Mouse (Mus musculus) liver, embryonic 12.5 days (tissue): Measurements from ENCODE around the gene Smurf2. TPM values are rescaled to one million over a fixed set of nuclear protein-coding genes. Genes with fewer than 3 reads are reported as not detected.

Experiments used
- ATAC-seq: fragments of 200-750 bp; cut with Nextera tagmentation; 2 replicates; pipeline ENCODE4 v1.8.0; 2017; ENCODE audit warnings: moderate number of reproducible peaks, mild to moderate bottlenecking, moderate library complexity
- H3K27ac ChIP-seq: fragments of 300-500 bp; sonication (generic); 2 replicates; pipeline ENCODE4 v1.5.1; 2016; ENCODE audit warnings: mild to moderate bottlenecking
- H3K27me3 ChIP-seq: fragments of 300-500 bp; sonication (generic); replicated peaks from 2 replicates; pipeline ENCODE4 v1.6.1; 2016; ENCODE audit warnings: mild to moderate bottlenecking, moderate library complexity
- H3K36me3 ChIP-seq: fragments of 300-500 bp; sonication (generic); 2 replicates; pipeline ENCODE4 v1.6.1; 2016; ENCODE audit warnings: mild to moderate bottlenecking, moderate library complexity
- H3K4me1 ChIP-seq: fragments of 300-500 bp; sonication (generic); 2 replicates; pipeline ENCODE4 v1.6.1; 2016
- H3K4me2 ChIP-seq: fragments of 300-500 bp; sonication (generic); 2 replicates; pipeline ENCODE4 v1.6.1; 2016; ENCODE audit warnings: mild to moderate bottlenecking, moderate library complexity
- H3K4me3 ChIP-seq: fragments of 300-500 bp; sonication (generic); 2 replicates; pipeline ENCODE4 v1.5.1; 2016; ENCODE audit warnings: mild to moderate bottlenecking, moderate library complexity
- H3K9ac ChIP-seq: fragments of 300-500 bp; sonication (generic); 2 replicates; pipeline ENCODE4 v1.6.1; 2016; ENCODE audit warnings: mild to moderate bottlenecking, moderate library complexity
- H3K9me3 ChIP-seq: fragments of 300-500 bp; sonication (generic); replicated peaks from 2 replicates; pipeline ENCODE4 v1.6.1; 2016; ENCODE audit warnings: mild to moderate bottlenecking, moderate library complexity
- whole genome bisulfite sequencing: fragments of 180-500 bp; shearing (Covaris S2); methylation state at CpG from one replicate; pipeline ENCODE4 v1.1.7; 2016; ENCODE audit not compliant: insufficient replicate concordance; 5-methylcytosine and 5-hydroxymethylcytosine counted together
- polyA plus RNA-seq: library from polyadenylated mRNA; unstranded; fragments of >200 nt; fragmentation: Nextera tagmentation; extraction: Ambion mirVana; gene quantifications from 2 replicates; pipeline ENCODE4 v1.2.1, GENCODE M21; 2016

The Smurf2 gene
- polyA plus RNA-seq, 1 experiment from 2014 or later = 5.1 TPM

- peaks cover 22% of the 10 kb centered on the region for H3K27me3 ChIP-seq
- no peaks in the 10 kb centered on the region for H3K4me1 ChIP-seq
- no peak overlapping the region for H3K4me3 ChIP-seq
- no peak overlapping the region for H3K9ac ChIP-seq
- H3K4me2 ChIP-seq = no peak overlapping the region
- no peaks in the 10 kb centered on the region for H3K36me3 ChIP-seq
- no peak overlapping the region for H3K27ac ChIP-seq
- 30% methylated on average over 5 of the region's 5 CpGs for WGBS
- no peaks in the 10 kb centered on the region for H3K9me3 ChIP-seq
- no peak for ATAC-seq
Measured at GRCm38 (mm10) chr11:106937306-106937705, 16.8 kb upstream of the Smurf2 start.

DNA sequence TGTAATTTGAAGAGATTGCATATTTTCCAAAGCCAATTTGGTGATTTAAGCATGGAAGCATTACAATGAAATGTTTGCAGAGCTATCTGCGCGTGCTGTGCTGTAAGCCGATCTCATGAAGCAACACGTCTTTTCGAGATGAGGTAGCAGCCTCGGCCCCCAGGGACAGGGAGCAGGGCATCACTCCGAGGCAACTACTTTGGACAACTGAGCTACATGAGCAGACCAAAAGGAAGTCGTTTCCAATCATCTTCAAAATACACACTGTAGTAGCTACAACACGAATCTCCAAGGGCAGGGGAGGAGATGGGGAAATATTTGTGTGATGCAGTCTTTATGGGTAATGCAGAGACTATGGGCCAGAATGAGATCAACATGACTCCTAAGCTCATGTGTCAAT is 9.9 kb upstream of the Smurf2 start:
- no peak for ATAC-seq
- WGBS = 70% methylated on average over 9 of the region's 9 CpGs
- H3K27me3 ChIP-seq = peaks cover 3% of the 10 kb centered on the region; the same call in 1 of the 2 replicates
- no peak overlapping the region for H3K9ac ChIP-seq
- H3K4me3 ChIP-seq = no peak overlapping the region
- H3K36me3 ChIP-seq = no peaks in the 10 kb centered on the region
- H3K27ac ChIP-seq = no peak overlapping the region
- H3K9me3 ChIP-seq = peaks cover 6% of the 10 kb centered on the region; the same call in 1 of the 2 replicates
- no peak overlapping the region for H3K4me2 ChIP-seq
- H3K4me1 ChIP-seq = 0 out of 2 replicates have a peak, but pooled peaks cover 3% of the 10 kb centered on the region

DNA sequence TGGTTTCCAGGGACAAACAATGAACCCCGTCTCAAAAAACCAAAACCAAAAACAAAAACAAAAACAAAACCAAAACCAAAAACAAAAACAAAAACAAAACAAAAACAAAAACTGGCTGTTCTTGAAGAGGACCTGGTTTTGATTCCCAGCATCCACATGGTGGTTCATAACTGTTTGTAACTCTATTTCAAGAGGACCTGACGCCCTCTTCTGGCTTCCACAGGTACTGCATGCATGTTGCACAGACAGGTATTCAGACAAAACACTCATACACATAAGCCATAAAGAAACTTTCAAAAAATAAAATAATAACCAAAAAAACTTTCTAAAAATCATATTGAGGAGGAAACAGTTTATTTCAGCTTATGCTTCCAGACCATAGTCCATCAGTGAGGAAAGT is 8.4 kb upstream of the Smurf2 start:
- H3K4me1 ChIP-seq = 0 out of 2 replicates have a peak, but pooled peaks cover 3% of the 10 kb centered on the region
- 44% methylated on average over 2 of the region's 2 CpGs for WGBS
- no peak overlapping the region for H3K9ac ChIP-seq
- H3K9me3 ChIP-seq = peaks cover 6% of the 10 kb centered on the region; the same call in 1 of the 2 replicates
- H3K4me2 ChIP-seq = no peak overlapping the region
- no peak overlapping the region for H3K4me3 ChIP-seq
- no peak for ATAC-seq
- no peak overlapping the region for H3K27ac ChIP-seq
- H3K27me3 ChIP-seq = peaks cover 3% of the 10 kb centered on the region; the same call in 1 of the 2 replicates
- H3K36me3 ChIP-seq = no peaks in the 10 kb centered on the region

GRCm38 (mm10) chr11:106927950-106928349 is 7.4 kb upstream of the Smurf2 start:
- no peak for ATAC-seq
- Histone ChIP-seq H3K9me3 (peaks cover 6% of the 10 kb centered on the region; the same call in 1 of the 2 replicates), H3K9ac (no peak overlapping the region), H3K4me3 (no peak overlapping the region), H3K4me2 (no peak overlapping the region), H3K4me1 (0 out of 2 replicates have a peak, but pooled peaks cover 3% of the 10 kb centered on the region), H3K36me3 (no peaks in the 10 kb centered on the region), H3K27ac (no peak overlapping the region), H3K27me3 (no peaks in the 10 kb centered on the region)
- WGBS = 80% methylated on average over 5 of the region's 5 CpGs

GRCm38 (mm10) chr11:106927226-106927625 is 6.7 kb upstream of the Smurf2 start:
- H3K27ac ChIP-seq = no peak overlapping the region
- no peak for ATAC-seq
- 88% methylated on average over 5 of the region's 5 CpGs for WGBS

DNA sequence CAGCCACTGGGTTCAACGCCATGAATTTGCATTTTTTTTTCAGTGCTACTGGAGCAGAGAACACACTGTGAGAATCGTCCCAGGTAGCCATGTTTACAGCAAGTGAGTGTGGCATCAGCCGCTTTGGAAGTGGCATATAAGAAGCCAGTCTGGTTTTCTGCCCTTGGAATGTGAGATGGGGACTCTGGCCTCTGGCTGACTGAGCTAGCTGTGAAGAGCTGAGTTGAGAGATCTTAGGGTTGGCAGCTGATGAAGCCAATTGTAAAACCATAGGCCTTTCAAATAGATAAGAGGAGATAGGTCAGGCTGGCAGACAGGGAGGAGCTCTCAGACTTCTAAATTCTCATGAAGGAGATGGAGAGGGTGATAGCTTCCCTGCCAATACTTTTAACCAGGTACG is 6.2 kb upstream of the Smurf2 start:
- no peak for ATAC-seq
- no peak overlapping the region for H3K4me3 ChIP-seq
- no peak overlapping the region; the same call in 1 of the 2 replicates for H3K9ac ChIP-seq
- peaks cover 6% of the 10 kb centered on the region; the same call in 1 of the 2 replicates for H3K9me3 ChIP-seq
- H3K4me1 ChIP-seq = 0 out of 2 replicates have a peak, but pooled peaks cover 3% of the 10 kb centered on the region
- no peak overlapping the region for H3K4me2 ChIP-seq
- 63% methylated on average over 4 of the region's 4 CpGs for WGBS
- H3K27me3 ChIP-seq = no peaks in the 10 kb centered on the region
- no peaks in the 10 kb centered on the region for H3K36me3 ChIP-seq
- H3K27ac ChIP-seq = no peak overlapping the region

More at GRCm38 (mm10) chr11:106927226-106927625, 6.7 kb upstream of the Smurf2 start:
- Histone ChIP-seq H3K27me3 (no peaks in the 10 kb centered on the region), H3K4me2 (no peak overlapping the region), H3K9me3 (peaks cover 6% of the 10 kb centered on the region; the same call in 1 of the 2 replicates), H3K4me1 (0 out of 2 replicates have a peak, but pooled peaks cover 3% of the 10 kb centered on the region), H3K4me3 (no peak overlapping the region), H3K36me3 (no peaks in the 10 kb centered on the region), H3K9ac (no peak overlapping the region)

GRCm38 (mm10) chr11:106919612-106920550 is 634 bp downstream of the Smurf2 start:
- H3K27me3 ChIP-seq = no peaks in the 10 kb centered on the region
- peak; percentile 74 for ATAC-seq

GRCm38 (mm10) chr11:106918901-106919300 is 1.6 kb downstream of the Smurf2 start:
- no peaks in the 10 kb centered on the region for H3K9me3 ChIP-seq
- no peak for ATAC-seq
- H3K9ac ChIP-seq = peak overlapping the region; percentile 94
- H3K4me3 ChIP-seq = peak overlapping the region; percentile 88
- peaks cover 35% of the 10 kb centered on the region for H3K4me1 ChIP-seq
- peak overlapping the region; percentile 95 for H3K4me2 ChIP-seq
- H3K36me3 ChIP-seq = no peaks in the 10 kb centered on the region
- WGBS = 35% methylated on average over 8 of the region's 8 CpGs
- no peaks in the 10 kb centered on the region for H3K27me3 ChIP-seq
- no peak overlapping the region for H3K27ac ChIP-seq

More at GRCm38 (mm10) chr11:106919612-106920550, 634 bp downstream of the Smurf2 start:
- Histone ChIP-seq H3K27ac (peak overlapping the region; percentile 90), H3K4me1 (peaks cover 29% of the 10 kb centered on the region), H3K4me2 (peak overlapping the region; percentile 95), H3K4me3 (peak overlapping the region; percentile 88), H3K36me3 (no peaks in the 10 kb centered on the region), H3K9me3 (no peaks in the 10 kb centered on the region), H3K9ac (peak overlapping the region; percentile 94)
- WGBS = 1% methylated on average over 55 of the region's 87 CpGs

DNA sequence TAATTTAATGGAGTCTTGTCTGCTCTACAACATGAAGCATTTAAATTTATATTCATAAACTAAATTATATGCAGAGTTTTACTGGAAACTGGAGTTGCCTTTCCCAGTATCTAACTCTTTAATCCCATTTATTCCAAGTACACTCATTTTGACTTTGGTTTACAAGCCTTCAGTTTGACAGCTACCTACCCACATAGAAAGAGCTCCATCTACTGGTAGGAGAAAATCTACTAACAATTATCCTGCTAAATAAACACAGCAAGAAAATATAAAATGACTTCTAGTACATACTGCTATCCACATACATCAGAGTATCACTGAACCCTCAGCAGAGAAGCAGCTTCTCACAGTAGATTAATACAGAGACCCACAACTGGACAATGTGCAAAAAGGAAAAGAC is 9.3 kb downstream of the Smurf2 start:
- ATAC-seq = no peak
- H3K4me2 ChIP-seq = no peak overlapping the region
- H3K9ac ChIP-seq = no peak overlapping the region
- peaks cover 9% of the 10 kb centered on the region for H3K4me1 ChIP-seq
- H3K27ac ChIP-seq = no peak overlapping the region
- no peak overlapping the region for H3K4me3 ChIP-seq
- no peaks in the 10 kb centered on the region for H3K9me3 ChIP-seq
- no peaks in the 10 kb centered on the region for H3K36me3 ChIP-seq
- H3K27me3 ChIP-seq = no peaks in the 10 kb centered on the region

DNA sequence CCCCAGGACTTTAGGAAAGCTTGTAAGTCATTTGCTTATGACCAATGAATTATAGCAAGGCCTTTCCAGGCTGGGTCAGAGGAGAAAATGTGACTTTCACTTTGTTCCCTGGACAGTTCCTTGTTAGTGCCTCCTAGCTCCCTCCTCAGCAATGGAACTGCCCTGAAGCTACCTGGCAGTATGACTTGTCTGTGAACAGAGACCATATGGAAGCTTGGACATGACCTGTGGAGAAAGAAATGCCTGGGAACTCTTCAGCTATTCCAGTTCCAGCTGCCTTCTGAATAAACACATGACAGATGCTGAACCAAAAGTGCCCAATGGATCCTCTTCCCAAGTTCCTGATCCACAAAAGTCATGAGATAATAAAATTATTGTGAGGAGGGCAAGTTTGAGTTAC is 12.5 kb downstream of the Smurf2 start:
- no peak overlapping the region for H3K9ac ChIP-seq
- no peaks in the 10 kb centered on the region for H3K9me3 ChIP-seq
- no peak overlapping the region for H3K4me3 ChIP-seq
- H3K4me1 ChIP-seq = no peaks in the 10 kb centered on the region
- no peak overlapping the region for H3K27ac ChIP-seq
- H3K4me2 ChIP-seq = no peak overlapping the region
- 0 out of 2 replicates have a peak, but pooled peaks cover 5% of the 10 kb centered on the region for H3K36me3 ChIP-seq
- no peaks in the 10 kb centered on the region for H3K27me3 ChIP-seq
- no peak for ATAC-seq

- Histone ChIP-seq H3K4me2 (no peak overlapping the region), H3K27ac (no peak overlapping the region), H3K4me1 (no peaks in the 10 kb centered on the region), H3K4me3 (no peak overlapping the region), H3K9me3 (no peaks in the 10 kb centered on the region), H3K36me3 (0 out of 2 replicates have a peak, but pooled peaks cover 5% of the 10 kb centered on the region), H3K9ac (no peak overlapping the region), H3K27me3 (no peaks in the 10 kb centered on the region)
- no peak for ATAC-seq
- WGBS = 69% methylated on average over 1 of the region's 1 CpGs
Measured at GRCm38 (mm10) chr11:106907253-106907652, 13.3 kb downstream of the Smurf2 start.

- ATAC-seq = no peak
- H3K9me3 ChIP-seq = no peaks in the 10 kb centered on the region
- no peak overlapping the region for H3K9ac ChIP-seq
- H3K4me2 ChIP-seq = no peak overlapping the region
- H3K4me1 ChIP-seq = no peaks in the 10 kb centered on the region
- 0 out of 2 replicates have a peak, but pooled peaks cover 5% of the 10 kb centered on the region for H3K36me3 ChIP-seq
- no peak overlapping the region for H3K4me3 ChIP-seq
- 66% methylated on average over 4 of the region's 4 CpGs for WGBS
- no peak overlapping the region for H3K27ac ChIP-seq
- no peaks in the 10 kb centered on the region for H3K27me3 ChIP-seq
Measured at GRCm38 (mm10) chr11:106905707-106906106, 14.8 kb downstream of the Smurf2 start.
